Mouse (Mus musculus) heart, postnatal 0 days (tissue): Measurements from ENCODE around the gene Ammecr1. TPM values are rescaled to one million over a fixed set of nuclear protein-coding genes. Genes with fewer than 3 reads are reported as not detected.

ENCODE experiments used
- ATAC-seq: fragments of 200-750 bp; cut with Nextera tagmentation; 2 replicates; pipeline ENCODE4 v1.8.0; 2017; ENCODE audit warnings: low read depth, moderate number of reproducible peaks, moderate library complexity; ENCODE audit not compliant: insufficient read depth
- DNase-seq: peaks from one replicate; pipeline ENCODE4 v3.0.0-alpha.2; 2016; ENCODE audit warnings: low spot score
- H3K27ac ChIP-seq: fragments of 300-500 bp; sonication (generic); 2 replicates; pipeline ENCODE4 v1.5.1; 2014; ENCODE audit warnings: low read depth, mild to moderate bottlenecking
- H3K27me3 ChIP-seq: fragments of 300-500 bp; sonication (generic); 2 replicates; pipeline ENCODE4 v1.6.1; 2014; ENCODE audit warnings: low read length, mixed read lengths; ENCODE audit not compliant: control insufficient read depth, insufficient read depth
- H3K36me3 ChIP-seq: fragments of 300-500 bp; sonication (generic); replicated peaks from 2 replicates; pipeline ENCODE4 v1.6.1; 2014; ENCODE audit warnings: low read length, mixed read lengths; ENCODE audit not compliant: control insufficient read depth, insufficient read depth
- H3K4me1 ChIP-seq: fragments of 300-500 bp; sonication (generic); 2 replicates; pipeline ENCODE4 v1.6.1; 2014; ENCODE audit warnings: antibody characterized with exemption; ENCODE audit not compliant: control insufficient read depth, insufficient read depth
- H3K4me2 ChIP-seq: fragments of 300-500 bp; sonication (generic); 2 replicates; pipeline ENCODE4 v1.6.1; 2014; ENCODE audit warnings: low read depth, mild to moderate bottlenecking, low read length, moderate library complexity
- H3K4me3 ChIP-seq: fragments of 300-500 bp; sonication (generic); 2 replicates; pipeline ENCODE4 v1.5.1; 2014; ENCODE audit warnings: low read depth, low read length
- H3K9ac ChIP-seq: fragments of 300-500 bp; sonication (generic); replicated peaks from 2 replicates; pipeline ENCODE4 v1.6.1; 2014; ENCODE audit warnings: low read depth, low read length, mixed read lengths
- H3K9me3 ChIP-seq: fragments of 300-500 bp; sonication (generic); replicated peaks from 2 replicates; pipeline ENCODE4 v1.6.1; 2016; ENCODE audit warnings: low read length; ENCODE audit not compliant: control insufficient read depth
- CTCF ChIP-seq: IDR thresholded peaks from 2 replicates; pipeline ENCODE4 v1.5.1; 2016; ENCODE audit warnings: antibody characterized with exemption, control low read depth, low read depth
- EP300 ChIP-seq: IDR thresholded peaks from 2 replicates; pipeline ENCODE4 v1.6.1; 2016; ENCODE audit warnings: antibody characterized with exemption, low read depth
- WGBS: fragments of 180-500 bp; shearing (Covaris S2); extraction: QIAGEN DNeasy Blood & Tissue Kit; methylation state at CpG from one replicate; pipeline ENCODE4 v1.1.7; 2014; 5-methylcytosine and 5-hydroxymethylcytosine counted together
- polyA plus RNA-seq: library from polyadenylated mRNA; unstranded; fragments of >200 nt; fragmentation: Nextera tagmentation; extraction: Ambion mirVana; gene quantifications from 2 replicates; pipeline ENCODE4 v1.2.1, GENCODE M21; 2015
- total RNA-seq: library from RNA; depleted of rRNA; stranded (reverse); fragments of >200 nt; gene quantifications from 2 replicates; pipeline ENCODE4 v1.2.3, GENCODE M21; 2014; ENCODE audit warnings: low replicate concordance

Ammecr1 gene
- total and polyA plus RNA-seq, 2 experiments from 2014 or later, result 19.9 to 21.2 TPM

- no peak overlapping the region for H3K9ac ChIP-seq
- peak overlapping the region; percentile 92 for H3K27ac ChIP-seq
- H3K4me1 ChIP-seq, result peaks cover 19% of the 10 kb centered on the region
- H3K27me3 ChIP-seq, result no peaks in the 10 kb centered on the region
- ATAC-seq (peak; percentile 80), DNase-seq (peak; percentile 82)
- WGBS, result 41% methylated on average over 13 of the region's 13 CpGs
- no peaks in the 10 kb centered on the region for H3K9me3 ChIP-seq
- H3K4me2 ChIP-seq, result no peak overlapping the region
- no peak overlapping the region for H3K4me3 ChIP-seq
- TF ChIP-seq CTCF (no peak), EP300 (peak; percentile 97)
- H3K36me3 ChIP-seq, result peaks cover 8% of the 10 kb centered on the region
These were observed 133.2 kb downstream of the Ammecr1 start for GRCm38 (mm10) chrX:142833164-142833796.

DNA sequence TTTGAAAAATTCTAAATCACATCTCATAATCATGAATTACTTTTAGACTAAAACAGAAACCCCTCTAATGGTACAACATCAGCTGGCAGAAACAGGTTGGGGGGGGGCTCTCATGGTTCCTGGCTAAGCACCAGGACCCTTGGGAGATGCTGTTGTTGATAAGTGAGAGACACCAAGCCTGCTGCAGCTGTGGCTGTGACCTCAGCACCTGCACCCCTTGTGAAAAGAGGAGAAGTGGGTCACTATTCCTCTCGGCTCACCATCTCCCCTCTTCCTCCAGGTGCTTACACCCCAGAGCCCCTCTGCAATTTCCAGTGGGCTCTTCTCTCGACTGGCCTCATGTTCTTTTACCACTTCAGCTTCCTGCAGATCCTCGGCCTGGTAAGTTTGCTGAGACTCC is 134.3 kb downstream of the Ammecr1 start:
- TF ChIP-seq EP300 (no peak), CTCF (no peak)
- Histone ChIP-seq H3K27me3 (no peaks in the 10 kb centered on the region), H3K4me3 (no peak overlapping the region), H3K9ac (no peak overlapping the region; the same call in 1 of the 2 replicates), H3K4me1 (peaks cover 24% of the 10 kb centered on the region), H3K4me2 (no peak overlapping the region), H3K27ac (peak overlapping the region; percentile 92), H3K9me3 (no peaks in the 10 kb centered on the region), H3K36me3 (peaks cover 8% of the 10 kb centered on the region)
- DNase-seq (no peak), ATAC-seq (no peak)
- 41% methylated on average over 3 of the region's 3 CpGs for WGBS

GRCm38 (mm10) chrX:142830572-142830971 is 136.0 kb downstream of the Ammecr1 start:
- Histone ChIP-seq H3K9me3 (no peaks in the 10 kb centered on the region), H3K27me3 (no peaks in the 10 kb centered on the region), H3K4me1 (peaks cover 24% of the 10 kb centered on the region), H3K9ac (no peak overlapping the region), H3K4me2 (no peak overlapping the region), H3K36me3 (no peaks in the 10 kb centered on the region; the same call in 1 of the 2 replicates), H3K4me3 (no peak overlapping the region), H3K27ac (peak overlapping the region; percentile 92)
- WGBS, result 60% methylated on average over 6 of the region's 6 CpGs
- DNase-seq (peak; percentile 61), ATAC-seq (peak; percentile 70)
- TF ChIP-seq EP300 (no peak), CTCF (no peak)

DNA sequence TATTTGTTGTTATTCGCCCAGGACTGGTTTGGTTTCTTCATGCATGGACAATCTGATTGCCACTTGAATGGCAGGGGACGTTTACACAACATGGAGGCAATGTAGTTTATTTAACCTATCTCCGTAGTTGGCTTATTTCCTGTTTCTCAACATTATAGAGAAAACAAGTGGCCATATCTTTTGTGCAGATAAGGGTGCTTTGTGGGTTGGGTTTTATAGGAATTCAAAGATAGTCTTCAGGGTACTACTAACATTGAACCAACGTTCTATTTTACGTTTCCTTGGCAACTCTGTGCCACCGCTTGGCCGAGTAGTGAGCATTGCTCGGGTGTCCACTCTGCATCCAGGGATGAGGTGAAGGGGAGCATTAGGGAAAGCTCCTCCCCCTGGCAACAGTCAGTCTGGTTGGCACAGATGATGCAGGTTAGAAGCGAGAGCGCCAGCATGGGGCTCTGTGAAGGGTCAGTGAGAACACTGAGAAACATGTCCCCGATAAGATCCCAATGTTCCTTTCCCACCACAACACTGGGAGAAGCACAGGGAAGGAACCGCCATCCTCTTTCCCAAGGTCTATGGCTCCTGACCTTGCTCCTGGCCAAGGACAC is 136.6 kb downstream of the Ammecr1 start:
- TF ChIP-seq CTCF, result no peak
- no peak for TF ChIP-seq EP300
- no peaks in the 10 kb centered on the region for H3K27me3 ChIP-seq
- no peaks in the 10 kb centered on the region for H3K9me3 ChIP-seq
- no peaks in the 10 kb centered on the region for H3K36me3 ChIP-seq
- DNase-seq (no peak), ATAC-seq (peak; percentile 18)
- no peak overlapping the region for H3K9ac ChIP-seq
- WGBS, result 57% methylated on average over 12 of the region's 12 CpGs
- H3K4me3 ChIP-seq, result no peak overlapping the region
- H3K4me2 ChIP-seq, result no peak overlapping the region
- peaks cover 24% of the 10 kb centered on the region for H3K4me1 ChIP-seq
- H3K27ac ChIP-seq, result peak overlapping the region; percentile 92

DNA sequence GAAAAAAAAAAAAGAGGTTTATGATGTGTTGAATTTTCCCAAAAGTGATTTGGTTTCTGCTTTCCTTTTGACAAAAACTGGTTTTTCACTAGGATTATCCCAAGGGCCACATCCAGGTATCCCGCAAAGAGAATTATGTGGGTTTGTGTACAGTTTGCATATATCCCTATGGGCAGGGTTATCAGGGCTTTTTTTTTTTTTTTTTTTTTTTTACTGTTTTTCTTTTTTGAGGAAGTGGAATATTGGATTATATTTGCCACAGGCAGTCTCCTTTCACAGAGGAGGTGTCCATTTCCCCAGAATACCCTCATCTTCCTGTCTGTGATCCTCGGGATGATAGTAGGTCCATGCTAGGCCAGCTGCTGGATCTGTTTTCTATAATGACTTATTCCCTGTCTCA is 137.3 kb downstream of the Ammecr1 start:
- ATAC-seq (no peak), DNase-seq (no peak)
- Histone ChIP-seq H3K4me1 (peaks cover 26% of the 10 kb centered on the region), H3K27me3 (no peaks in the 10 kb centered on the region), H3K36me3 (no peaks in the 10 kb centered on the region), H3K9me3 (no peaks in the 10 kb centered on the region), H3K9ac (no peak overlapping the region), H3K27ac (peak overlapping the region; percentile 92), H3K4me3 (no peak overlapping the region), H3K4me2 (no peak overlapping the region)
- WGBS, result 54% methylated on average over 2 of the region's 2 CpGs
- TF ChIP-seq EP300, result no peak
- TF ChIP-seq CTCF, result no peak
